Mouse (Mus musculus) lung, adult 2 months (tissue): ENCODE data around the gene AK157302.

Experiments used
- CTCF ChIP-seq: fragments of 200-500 bp; IDR thresholded peaks from 2 replicates; pipeline ENCODE4 v1.5.1; 2011; ENCODE audit warnings: mild to moderate bottlenecking, low read length, control low read depth; ENCODE audit not compliant: insufficient read depth
- POLR2A ChIP-seq: fragments of 200-500 bp; IDR thresholded peaks from 2 replicates; pipeline ENCODE4 v1.6.1; 2011; ENCODE audit warnings: low read depth, mild to moderate bottlenecking, control low read depth, low read length, borderline replicate concordance; ENCODE audit errors: extremely low read depth

- TF ChIP-seq CTCF (no peak), POLR2A (no peak)
Measured at GRCm38 (mm10) chr13:21530136-21530535, 35.1 kb downstream of the AK157302 start.
